Mouse (Mus musculus) limb, embryonic 15.5 days (tissue): ENCODE measurements around the gene Ctf2. TPM values are rescaled to one million over a fixed set of nuclear protein-coding genes. Genes with fewer than 3 reads are reported as not detected.
A peak's percentile ranks its signal among the peaks of the same experiment; 100 is the strongest.

ENCODE experiments used
- ATAC-seq: fragments of 200-750 bp; cut with Nextera tagmentation; 2 replicates; pipeline ENCODE4 v1.8.0; 2017; ENCODE audit warnings: low read depth, moderate TSS enrichment; ENCODE audit not compliant: insufficient number of reproducible peaks, low FRiP score, low TSS enrichment
- H3K27ac ChIP-seq: fragments of 300-500 bp; sonication (generic); 2 replicates; pipeline ENCODE4 v1.5.1; 2015; ENCODE audit warnings: moderate library complexity, mild to moderate bottlenecking, inconsistent platforms
- H3K27me3 ChIP-seq: fragments of 300-500 bp; sonication (generic); 2 replicates; pipeline ENCODE4 v1.6.1; 2015; ENCODE audit warnings: inconsistent platforms
- H3K36me3 ChIP-seq: fragments of 300-500 bp; sonication (generic); 2 replicates; pipeline ENCODE4 v1.6.1; 2015; ENCODE audit warnings: inconsistent platforms
- H3K4me1 ChIP-seq: fragments of 300-500 bp; sonication (generic); 2 replicates; pipeline ENCODE4 v1.6.1; 2015; ENCODE audit warnings: inconsistent platforms
- H3K4me2 ChIP-seq: fragments of 300-500 bp; sonication (generic); 2 replicates; pipeline ENCODE4 v1.6.1; 2015; ENCODE audit warnings: mild to moderate bottlenecking, inconsistent platforms
- H3K4me3 ChIP-seq: fragments of 300-500 bp; sonication (generic); 2 replicates; pipeline ENCODE4 v1.5.1; 2015; ENCODE audit warnings: mild to moderate bottlenecking, inconsistent platforms
- H3K9ac ChIP-seq: fragments of 300-500 bp; sonication (generic); 2 replicates; pipeline ENCODE4 v1.6.1; 2015; ENCODE audit warnings: inconsistent platforms
- H3K9me3 ChIP-seq: fragments of 300-500 bp; sonication (generic); 2 replicates; pipeline ENCODE4 v1.6.1; 2016; ENCODE audit warnings: inconsistent platforms
- WGBS: fragments of 180-500 bp; shearing (Covaris S2); methylation state at CpG from one replicate; pipeline ENCODE4 v1.1.7; 2015; 5-methylcytosine and 5-hydroxymethylcytosine counted together
- polyA plus RNA-seq: library from polyadenylated mRNA; unstranded; fragments of >200 nt; fragmentation: Nextera tagmentation; extraction: Ambion mirVana; gene quantifications from 2 replicates; pipeline ENCODE4 v1.2.1, GENCODE M21; 2015

The Ctf2 gene
- polyA plus RNA-seq, 1 experiment from 2014 or later = 0.44 TPM

- WGBS = 65% methylated on average over 4 of the region's 4 CpGs
- no peak overlapping the region for H3K4me3 ChIP-seq
- H3K4me2 ChIP-seq = no peak overlapping the region
- no peaks in the 10 kb centered on the region for H3K4me1 ChIP-seq
- ATAC-seq = no peak
- H3K27me3 ChIP-seq = no peaks in the 10 kb centered on the region
- H3K27ac ChIP-seq = no peak overlapping the region
- H3K36me3 ChIP-seq = no peaks in the 10 kb centered on the region
- H3K9me3 ChIP-seq = no peaks in the 10 kb centered on the region
- H3K9ac ChIP-seq = no peak overlapping the region
Measured at GRCm38 (mm10) chr7:127730170-127730569, 1.8 kb downstream of the Ctf2 start.

- Histone ChIP-seq H3K27me3 (no peaks in the 10 kb centered on the region), H3K4me2 (no peak overlapping the region), H3K4me1 (no peaks in the 10 kb centered on the region), H3K4me3 (no peak overlapping the region), H3K36me3 (no peaks in the 10 kb centered on the region), H3K9me3 (no peaks in the 10 kb centered on the region), H3K27ac (no peak overlapping the region), H3K9ac (no peak overlapping the region)
- no peak for ATAC-seq
- WGBS = 80% methylated on average over 7 of the region's 7 CpGs
Measured at GRCm38 (mm10) chr7:127727898-127728297, 4.1 kb downstream of the Ctf2 start.

GRCm38 (mm10) chr7:127725924-127726323 is 6.0 kb downstream of the Ctf2 start:
- H3K4me1 ChIP-seq = no peaks in the 10 kb centered on the region
- no peak overlapping the region for H3K4me2 ChIP-seq
- H3K27ac ChIP-seq = no peak overlapping the region
- no peak overlapping the region for H3K4me3 ChIP-seq
- H3K9ac ChIP-seq = no peak overlapping the region
- ATAC-seq = no peak
- no peaks in the 10 kb centered on the region for H3K36me3 ChIP-seq
- H3K9me3 ChIP-seq = no peaks in the 10 kb centered on the region
- H3K27me3 ChIP-seq = no peaks in the 10 kb centered on the region
- WGBS = 58% methylated on average over 6 of the region's 6 CpGs

- no peak overlapping the region for H3K4me3 ChIP-seq
- H3K4me1 ChIP-seq = no peaks in the 10 kb centered on the region
- H3K27me3 ChIP-seq = no peaks in the 10 kb centered on the region
- no peaks in the 10 kb centered on the region for H3K9me3 ChIP-seq
- ATAC-seq = no peak
- H3K9ac ChIP-seq = no peak overlapping the region
- no peak overlapping the region for H3K4me2 ChIP-seq
- H3K36me3 ChIP-seq = no peaks in the 10 kb centered on the region
- no peak overlapping the region for H3K27ac ChIP-seq
- WGBS = 41% methylated on average over 2 of the region's 2 CpGs
Measured at GRCm38 (mm10) chr7:127725490-127725889, 6.5 kb downstream of the Ctf2 start.

- H3K4me1 ChIP-seq = peaks cover 16% of the 10 kb centered on the region
- WGBS = 88% methylated on average over 6 of the region's 6 CpGs
- H3K27me3 ChIP-seq = no peaks in the 10 kb centered on the region
- peaks cover 28% of the 10 kb centered on the region for H3K36me3 ChIP-seq
- H3K4me3 ChIP-seq = no peak overlapping the region
- no peak overlapping the region for H3K9ac ChIP-seq
- H3K4me2 ChIP-seq = no peak overlapping the region
- H3K27ac ChIP-seq = no peak overlapping the region
- ATAC-seq = no peak
- H3K9me3 ChIP-seq = no peaks in the 10 kb centered on the region
Measured at GRCm38 (mm10) chr7:127719258-127719657, 12.7 kb downstream of the Ctf2 start.

- H3K4me3 ChIP-seq = no peak overlapping the region
- no peak overlapping the region for H3K9ac ChIP-seq
- WGBS = 86% methylated on average over 6 of the region's 6 CpGs
- peaks cover 28% of the 10 kb centered on the region for H3K36me3 ChIP-seq
- H3K4me1 ChIP-seq = peaks cover 22% of the 10 kb centered on the region
- no peak overlapping the region for H3K4me2 ChIP-seq
- no peaks in the 10 kb centered on the region for H3K9me3 ChIP-seq
- no peaks in the 10 kb centered on the region for H3K27me3 ChIP-seq
- no peak for ATAC-seq
- no peak overlapping the region for H3K27ac ChIP-seq
Measured at GRCm38 (mm10) chr7:127718339-127718738, 13.6 kb downstream of the Ctf2 start.

GRCm38 (mm10) chr7:127716992-127717391 is 15.0 kb downstream of the Ctf2 start:
- 4% methylated on average over 41 of the region's 41 CpGs for WGBS
- H3K9ac ChIP-seq = peak overlapping the region; percentile 47; the same call in 1 of the 2 replicates
- H3K36me3 ChIP-seq = peaks cover 28% of the 10 kb centered on the region
- H3K27me3 ChIP-seq = no peaks in the 10 kb centered on the region
- H3K27ac ChIP-seq = no peak overlapping the region
- H3K4me1 ChIP-seq = peaks cover 28% of the 10 kb centered on the region
- no peaks in the 10 kb centered on the region for H3K9me3 ChIP-seq
- H3K4me2 ChIP-seq = peak overlapping the region; percentile 63
- ATAC-seq = no peak
- peak overlapping the region; percentile 35 for H3K4me3 ChIP-seq

- 78% methylated on average over 4 of the region's 4 CpGs for WGBS
- Histone ChIP-seq H3K36me3 (peaks cover 28% of the 10 kb centered on the region), H3K4me3 (no peak overlapping the region), H3K4me2 (no peak overlapping the region), H3K9me3 (no peaks in the 10 kb centered on the region), H3K27me3 (no peaks in the 10 kb centered on the region), H3K9ac (no peak overlapping the region), H3K27ac (no peak overlapping the region), H3K4me1 (peaks cover 43% of the 10 kb centered on the region)
- ATAC-seq = no peak
Measured at GRCm38 (mm10) chr7:127714816-127715215, 17.1 kb downstream of the Ctf2 start.

- H3K4me1 ChIP-seq = peaks cover 53% of the 10 kb centered on the region
- peak; percentile 82 for ATAC-seq
- H3K27ac ChIP-seq = peak within 1 kb of the TSS; percentile 99
- H3K4me2 ChIP-seq = peak within 1 kb of the TSS; percentile 60
- no peaks in the 10 kb centered on the region for H3K9me3 ChIP-seq
- peak within 1 kb of the TSS; percentile 50 for H3K4me3 ChIP-seq
- no peaks in the 10 kb centered on the region for H3K27me3 ChIP-seq
- H3K36me3 ChIP-seq = peaks cover 15% of the 10 kb centered on the region
- WGBS = 2% methylated on average over 28 of the region's 28 CpGs
- peak within 1 kb of the TSS; percentile 45 for H3K9ac ChIP-seq
Measured at GRCm38 (mm10) chr7:127712461-127713385, 19.2 kb downstream of the Ctf2 start, which contains the start of gene Ctf1. Ctf1 (plus strand) TSS chr7:127712736.

GRCm38 (mm10) chr7:127711456-127711855 is 20.5 kb downstream of the Ctf2 start:
- Histone ChIP-seq H3K9ac (no peak overlapping the region), H3K27ac (peak overlapping the region; percentile 99), H3K4me3 (no peak overlapping the region), H3K36me3 (peaks cover 20% of the 10 kb centered on the region), H3K9me3 (no peaks in the 10 kb centered on the region), H3K4me1 (peaks cover 56% of the 10 kb centered on the region), H3K4me2 (peak overlapping the region; percentile 60), H3K27me3 (no peaks in the 10 kb centered on the region)
- 46% methylated on average over 3 of the region's 3 CpGs for WGBS
- no peak for ATAC-seq

GRCm38 (mm10) chr7:127711031-127711430 is 20.9 kb downstream of the Ctf2 start:
- Histone ChIP-seq H3K9ac (no peak overlapping the region), H3K9me3 (no peaks in the 10 kb centered on the region), H3K27me3 (no peaks in the 10 kb centered on the region), H3K36me3 (peaks cover 22% of the 10 kb centered on the region), H3K4me1 (peaks cover 58% of the 10 kb centered on the region), H3K4me2 (no peak overlapping the region), H3K27ac (peak overlapping the region; percentile 99), H3K4me3 (no peak overlapping the region)
- whole genome bisulfite sequencing = 86% methylated on average over 3 of the region's 3 CpGs
- ATAC-seq = no peak

- peaks cover 57% of the 10 kb centered on the region for H3K4me1 ChIP-seq
- 74% methylated on average over 5 of the region's 5 CpGs for WGBS
Measured at GRCm38 (mm10) chr7:127709261-127709979, 22.5 kb downstream of the Ctf2 start.

More at GRCm38 (mm10) chr7:127709261-127709979, 22.5 kb downstream of the Ctf2 start:
- 0 out of 2 replicates have a peak overlapping the region, but pooled peaks have one; percentile 83 for H3K9ac ChIP-seq
- no peaks in the 10 kb centered on the region for H3K9me3 ChIP-seq
- no peaks in the 10 kb centered on the region for H3K27me3 ChIP-seq
- peak overlapping the region; percentile 82 for H3K4me2 ChIP-seq
- peak overlapping the region; percentile 80 for H3K4me3 ChIP-seq
- peak overlapping the region; percentile 99 for H3K27ac ChIP-seq
- H3K36me3 ChIP-seq = peaks cover 26% of the 10 kb centered on the region
- no peak for ATAC-seq
